Mouse (Mus musculus) fibroblast of lung, adult 2 months (primary cell): ENCODE measurements at regions not wholly inside any gene's neighbourhood (a gene's known extent, or its start where the extent isn't known, plus 50 kb on each side); places are given as distances from the start of the nearest gene placed in this dataset.

Experiments used
- DNase-seq: peaks from one replicate; pipeline ENCODE4 v3.0.0-alpha.2; 2011; ENCODE audit warnings: low read depth

- no peak for DNase-seq
These were observed 62.7 kb downstream of the Smim20 start for GRCm38 (mm10) chr5:53329591-53329990.

GRCm38 (mm10) chr5:53336704-53337103 lies 69.8 kb downstream of the Smim20 start:
- no peak for DNase-seq

GRCm38 (mm10) chr5:53337816-53338215 lies 70.9 kb downstream of the Smim20 start:
- DNase-seq, result no peak

GRCm38 (mm10) chr5:53345164-53345563 lies 78.3 kb downstream of the Smim20 start:
- DNase-seq, result no peak

DNA sequence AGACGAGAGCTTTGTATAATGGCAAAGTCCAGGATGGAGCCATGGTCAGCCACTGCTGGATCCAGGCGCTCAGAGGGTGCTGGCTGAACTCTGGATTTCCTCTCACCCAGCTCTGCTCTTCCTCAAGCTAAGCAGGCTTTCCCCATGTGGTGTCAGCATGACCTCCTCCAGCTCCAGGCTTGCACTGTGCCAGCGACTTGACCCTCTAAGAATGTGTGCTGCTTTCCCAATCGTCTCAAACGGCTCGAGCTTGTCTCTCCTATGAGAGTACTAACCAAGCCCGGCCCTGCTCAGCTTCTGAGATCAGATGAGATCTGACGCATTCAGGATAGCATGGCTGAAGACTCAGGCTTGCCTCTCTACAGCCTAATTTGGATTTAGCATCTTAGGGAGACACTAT lies 79.1 kb downstream of the Smim20 start:
- DNase-seq, result peak; percentile 88

DNA sequence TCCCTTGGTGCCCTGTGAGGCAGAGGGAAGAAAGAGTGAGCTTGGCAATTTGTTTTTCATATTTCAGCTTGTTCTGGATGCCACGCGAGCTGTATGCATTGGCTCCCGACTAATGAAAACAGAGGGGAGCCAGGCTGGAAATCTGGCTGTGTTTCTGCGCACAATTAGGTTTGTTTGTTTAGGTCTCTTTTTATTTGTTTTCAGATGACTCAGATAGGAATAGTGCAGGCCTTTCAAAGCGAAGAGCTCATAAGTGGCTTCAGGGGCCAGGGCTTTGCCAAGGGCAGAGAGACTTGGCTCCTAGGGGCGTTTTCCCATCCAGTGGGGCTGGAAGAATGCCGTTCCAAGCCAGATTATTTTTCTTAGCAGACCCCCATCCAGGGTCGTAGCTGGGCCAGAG lies 79.9 kb downstream of the Smim20 start:
- DNase-seq, result peak; percentile 85

- DNase-seq, result no peak
These were observed 86.0 kb downstream of the Smim20 start for GRCm38 (mm10) chr5:53352852-53353251.

DNA sequence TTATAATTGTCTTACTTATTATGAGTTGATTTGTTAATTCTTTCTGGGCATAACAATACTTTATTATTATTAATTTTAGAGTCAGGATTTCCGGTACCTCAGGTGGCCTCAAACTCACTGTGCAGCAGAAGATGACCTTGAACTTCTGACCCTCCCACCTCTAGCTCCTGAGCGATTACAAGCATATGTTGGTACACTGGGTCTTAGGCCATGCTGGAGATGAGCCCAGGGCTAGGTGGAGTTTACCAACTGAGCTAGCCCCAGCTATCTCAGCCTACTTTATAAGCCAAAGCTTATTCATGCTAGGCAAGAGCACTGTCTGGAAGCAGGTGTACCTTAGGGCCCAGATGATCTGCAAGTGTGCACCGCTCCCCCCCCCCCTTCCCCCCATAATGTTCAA lies 87.4 kb downstream of the Smim20 start:
- no peak for DNase-seq

DNA sequence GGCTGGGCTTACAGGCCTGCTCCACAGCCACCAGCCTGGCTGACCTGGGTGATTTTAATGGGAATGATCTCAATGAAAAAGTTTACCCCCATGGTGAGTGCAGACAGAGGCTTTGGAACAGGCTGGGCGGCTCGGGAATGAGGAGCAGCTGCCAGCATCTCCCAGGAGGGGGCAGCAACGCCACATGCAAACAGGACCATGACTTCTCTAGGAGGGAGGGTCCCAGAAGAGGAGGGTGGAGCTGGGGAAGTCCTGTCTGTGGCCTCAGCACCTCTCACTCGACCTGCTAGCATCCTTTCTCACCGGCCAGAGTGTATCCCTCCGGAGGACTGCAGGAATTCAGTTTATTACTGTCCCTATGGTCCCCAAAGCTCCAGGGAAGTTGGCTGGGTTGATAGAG lies 88.2 kb downstream of the Smim20 start:
- no peak for DNase-seq

DNA sequence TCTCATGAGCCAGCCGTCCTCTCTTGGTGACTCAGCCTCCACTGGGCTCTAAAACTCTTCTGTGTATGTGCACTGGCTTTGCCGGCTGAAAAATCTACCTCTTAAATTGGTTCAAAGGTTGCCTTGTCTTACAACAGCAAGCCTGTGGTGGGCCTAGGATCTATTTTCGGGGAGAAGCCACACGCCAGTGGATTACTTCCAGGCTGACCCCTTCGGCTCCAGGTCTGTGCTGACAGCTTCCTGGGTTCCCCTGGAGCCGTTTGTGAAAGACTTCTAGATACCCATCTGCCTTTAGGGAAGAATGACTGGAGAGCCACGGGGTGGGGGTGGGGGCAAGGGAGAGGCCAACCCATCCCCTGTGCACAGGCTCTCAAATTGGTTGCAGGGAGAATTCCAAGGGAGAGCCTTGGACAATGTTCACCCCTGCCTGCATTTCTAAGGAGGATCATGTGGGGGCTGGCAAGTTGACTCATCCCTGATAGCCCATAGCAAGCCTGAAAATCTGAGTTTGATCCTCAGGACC lies 90.3 kb downstream of the Smim20 start:
- DNase-seq, result no peak

GRCm38 (mm10) chr5:53358181-53358580 lies 91.3 kb downstream of the Smim20 start:
- DNase-seq, result no peak

GRCm38 (mm10) chr5:53359887-53360286 lies 93.0 kb downstream of the Smim20 start:
- DNase-seq, result no peak

DNA sequence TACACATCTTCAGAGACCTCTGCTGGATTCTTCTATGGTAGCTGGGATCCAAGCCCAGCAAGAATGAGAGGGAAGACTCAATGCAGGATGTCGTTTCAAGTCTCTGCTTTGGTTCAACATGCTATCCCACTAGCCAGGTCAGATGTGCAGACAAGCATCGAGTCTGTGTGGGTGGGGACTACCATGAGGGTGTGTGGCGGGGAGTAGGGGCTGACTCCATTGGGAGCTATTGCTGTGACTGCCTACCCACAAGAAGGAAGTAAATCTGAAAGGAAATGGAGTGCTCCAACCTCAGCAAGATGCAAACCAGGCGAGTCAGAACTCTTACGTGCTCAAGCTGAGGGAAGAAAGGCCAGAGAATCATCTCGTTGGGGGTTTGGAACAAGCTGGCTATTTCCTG lies 94.4 kb downstream of the Smim20 start:
- DNase-seq, result no peak

DNA sequence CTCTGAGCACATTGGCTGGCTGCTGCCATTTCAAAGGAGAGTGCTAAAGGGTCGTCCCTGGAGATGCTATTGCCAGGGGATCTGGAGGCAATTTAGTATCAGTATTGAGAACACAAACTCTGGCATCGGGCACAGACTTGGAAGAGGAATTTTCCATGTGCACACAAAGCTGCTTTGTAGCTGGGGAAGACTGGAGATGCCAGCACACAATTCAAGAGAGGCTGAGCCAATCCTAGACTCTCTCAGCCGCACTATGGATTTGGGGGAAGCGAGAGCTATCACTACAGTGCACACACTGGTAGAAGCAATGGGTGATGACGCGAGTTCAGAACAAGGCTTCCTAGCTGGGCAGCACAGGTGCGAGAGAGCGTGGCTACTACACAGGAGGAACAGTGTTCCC lies 97.0 kb downstream of the Smim20 start:
- DNase-seq, result no peak

GRCm38 (mm10) chr5:53366882-53367561 lies 98.9 kb upstream of the Rbpj start:
- DNase-seq, result no peak

GRCm38 (mm10) chr5:53370272-53370671 lies 95.7 kb upstream of the Rbpj start:
- DNase-seq, result no peak

DNA sequence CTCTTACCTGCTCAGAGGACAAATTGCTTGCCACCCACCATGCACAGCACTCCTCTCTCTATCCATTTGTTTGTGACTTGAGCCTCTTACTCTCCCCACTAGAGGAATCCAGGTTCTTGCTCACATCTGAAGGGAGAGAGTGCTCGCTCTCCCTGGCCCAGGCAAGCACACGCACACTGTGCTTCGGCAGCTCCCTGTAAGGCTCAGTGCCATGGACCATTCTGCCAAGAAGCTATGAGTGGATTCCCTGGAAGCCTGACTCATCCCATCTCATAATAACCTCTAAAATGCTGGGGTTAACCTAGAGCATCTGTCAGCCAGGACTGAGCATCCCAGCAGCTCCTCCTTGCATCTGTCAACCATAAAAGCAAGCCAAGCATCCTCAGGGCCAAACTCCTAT lies 94.3 kb upstream of the Rbpj start:
- peak; percentile 67 for DNase-seq

DNA sequence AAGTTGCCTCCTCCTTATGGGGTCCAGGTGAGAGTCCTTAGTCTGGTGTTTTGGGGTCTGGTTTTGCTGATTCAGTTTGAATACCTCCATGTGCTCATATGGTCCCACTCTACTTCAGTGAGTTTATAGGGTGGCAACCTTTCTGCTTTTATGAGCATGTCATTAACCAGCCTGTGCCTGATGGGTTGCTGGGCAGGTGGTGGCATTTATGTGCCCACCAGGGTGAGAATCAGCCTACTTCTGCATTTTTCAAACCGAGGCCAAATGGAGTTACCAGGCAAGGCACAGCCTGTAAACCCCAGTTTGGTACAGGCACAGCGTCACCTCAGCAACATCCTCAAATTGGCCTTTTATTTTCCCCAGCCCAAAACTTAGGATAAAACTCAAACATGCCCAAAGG lies 92.6 kb upstream of the Rbpj start:
- no peak for DNase-seq

GRCm38 (mm10) chr5:53376856-53377255 lies 89.1 kb upstream of the Rbpj start:
- peak; percentile 47 for DNase-seq

- no peak for DNase-seq
These were observed 88.3 kb upstream of the Rbpj start for GRCm38 (mm10) chr5:53377698-53378097.

DNA sequence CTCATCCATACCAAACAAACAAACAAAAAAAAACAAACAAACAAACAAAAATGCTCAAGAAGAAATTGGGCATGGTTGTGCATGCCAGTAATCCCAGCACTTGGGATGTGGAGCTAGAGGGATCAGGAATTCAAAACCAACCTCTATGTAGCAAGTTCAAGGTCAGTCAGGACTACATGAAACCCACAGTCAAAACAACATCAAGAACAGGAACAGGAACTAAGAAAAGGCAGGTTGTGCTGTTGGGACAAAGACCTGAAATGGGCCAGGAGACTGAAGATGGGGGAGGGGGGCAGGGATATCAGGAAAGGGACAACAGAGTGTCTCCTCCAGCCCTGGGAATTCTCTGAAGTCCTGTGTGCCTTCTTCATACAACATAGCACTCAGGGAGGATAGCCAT lies 87.8 kb upstream of the Rbpj start:
- no peak for DNase-seq

GRCm38 (mm10) chr5:53378599-53378998 lies 87.4 kb upstream of the Rbpj start:
- DNase-seq, result no peak

DNA sequence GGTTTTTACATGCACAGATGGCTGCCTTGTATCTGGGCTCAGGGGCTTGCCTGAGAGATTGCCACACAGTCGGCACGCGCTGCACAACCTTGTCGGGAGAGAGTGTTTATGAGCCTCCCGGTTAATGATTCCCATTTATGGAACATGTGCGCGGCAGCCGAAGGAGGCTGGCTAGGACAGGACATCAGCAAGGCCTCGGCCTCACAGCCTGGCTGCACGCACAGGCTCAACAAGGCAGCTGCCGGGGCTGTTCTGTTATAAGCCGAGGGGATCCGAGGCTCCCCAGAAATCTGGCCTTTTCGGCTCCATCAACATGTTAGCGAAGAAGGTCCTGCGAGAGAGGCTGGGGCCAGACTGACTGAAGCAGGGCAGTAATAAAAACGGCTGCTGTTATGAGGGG lies 86.3 kb upstream of the Rbpj start:
- no peak for DNase-seq

DNA sequence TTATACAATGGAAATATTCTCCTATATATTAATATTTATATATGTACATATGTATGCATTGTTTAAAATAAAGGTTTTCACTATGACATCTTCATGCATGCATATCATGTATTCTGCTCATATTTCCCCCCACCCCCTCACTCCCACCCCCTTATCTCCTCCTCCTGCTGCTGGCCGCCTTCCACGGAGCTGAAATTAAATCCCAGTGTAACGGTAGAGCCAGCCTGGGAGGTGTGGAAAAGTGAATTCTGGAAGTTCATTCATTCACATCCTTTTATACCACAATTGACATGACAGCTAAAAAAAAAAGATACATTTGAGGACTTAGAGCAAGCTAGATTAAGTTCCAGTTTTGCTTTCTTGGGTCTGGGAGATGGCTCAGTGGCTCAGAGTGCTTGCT lies 85.7 kb upstream of the Rbpj start:
- no peak for DNase-seq
